Mouse (Mus musculus): ENCODE results near the gene Hsd17b13. TPM values are rescaled to one million over a fixed set of nuclear protein-coding genes. Genes with fewer than 3 reads are reported as not detected.

The Hsd17b13 gene
- polyA plus RNA-seq, 1 experiment from 2014 or later = 0.45 TPM

- H3K9me3 ChIP-seq (replicated peaks) = no peaks in the 10 kb centered on the region
- ATAC-seq (ENCODE audit: insufficient number of reproducible peaks, low FRiP score, low TSS enrichment, low read depth) = no peak
- H3K4me3 ChIP-seq (replicated peaks) = no peak overlapping the region
- no peaks in the 10 kb centered on the region for H3K4me1 ChIP-seq
- 83% methylated on average over 6 of the region's 6 CpGs for WGBS
- H3K36me3 ChIP-seq = no peaks in the 10 kb centered on the region
- no peaks in the 10 kb centered on the region for H3K27me3 ChIP-seq
- no peak overlapping the region for H3K27ac ChIP-seq (replicated peaks)
- no peak overlapping the region for H3K9ac ChIP-seq
- H3K4me2 ChIP-seq (replicated peaks) = no peak overlapping the region
These were observed 54.1 kb downstream of the Hsd17b13 start for GRCm38 (mm10) chr5:103923101-103923500.

- Histone ChIP-seq H3K9ac (no peak overlapping the region), H3K9me3 (replicated peaks) (no peaks in the 10 kb centered on the region), H3K4me2 (replicated peaks) (no peak overlapping the region), H3K27me3 (no peaks in the 10 kb centered on the region), H3K36me3 (no peaks in the 10 kb centered on the region), H3K4me1 (no peaks in the 10 kb centered on the region), H3K4me3 (replicated peaks) (no peak overlapping the region), H3K27ac (replicated peaks) (no peak overlapping the region)
- ATAC-seq (ENCODE audit: insufficient number of reproducible peaks, low FRiP score, low TSS enrichment, low read depth) = no peak
- 61% methylated on average over 5 of the region's 5 CpGs for WGBS
These were observed 54.8 kb downstream of the Hsd17b13 start for GRCm38 (mm10) chr5:103922436-103922835.

GRCm38 (mm10) chr5:103919497-103919896 is 57.7 kb downstream of the Hsd17b13 start:
- H3K36me3 ChIP-seq = no peaks in the 10 kb centered on the region
- H3K4me3 ChIP-seq (replicated peaks) = no peak overlapping the region
- no peak overlapping the region for H3K9ac ChIP-seq
- 81% methylated on average over 4 of the region's 4 CpGs for WGBS
- H3K4me2 ChIP-seq (replicated peaks) = no peak overlapping the region
- no peak overlapping the region for H3K27ac ChIP-seq (replicated peaks)
- no peaks in the 10 kb centered on the region for H3K27me3 ChIP-seq
- no peak for ATAC-seq (ENCODE audit: insufficient number of reproducible peaks, low FRiP score, low TSS enrichment, low read depth)
- H3K9me3 ChIP-seq (replicated peaks) = no peaks in the 10 kb centered on the region
- H3K4me1 ChIP-seq = no peaks in the 10 kb centered on the region

- WGBS = 56% methylated on average over 3 of the region's 3 CpGs
- Histone ChIP-seq H3K9me3 (replicated peaks) (no peaks in the 10 kb centered on the region), H3K4me2 (replicated peaks) (no peak overlapping the region), H3K27ac (replicated peaks) (no peak overlapping the region), H3K36me3 (no peaks in the 10 kb centered on the region), H3K4me1 (no peaks in the 10 kb centered on the region), H3K4me3 (replicated peaks) (no peak overlapping the region), H3K9ac (no peak overlapping the region), H3K27me3 (no peaks in the 10 kb centered on the region)
- no peak for ATAC-seq (ENCODE audit: insufficient number of reproducible peaks, low FRiP score, low TSS enrichment, low read depth)
These were observed 59.0 kb downstream of the Hsd17b13 start for GRCm38 (mm10) chr5:103918233-103918632.

GRCm38 (mm10) chr5:103917357-103917895 is 59.8 kb downstream of the Hsd17b13 start:
- no peak overlapping the region for H3K4me3 ChIP-seq (replicated peaks)
- 42% methylated on average over 8 of the region's 8 CpGs for WGBS

GRCm38 (mm10) chr5:103916595-103917356 is 60.4 kb downstream of the Hsd17b13 start:
- no peaks in the 10 kb centered on the region for H3K4me1 ChIP-seq
- no peak overlapping the region for H3K4me3 ChIP-seq (replicated peaks)
- H3K4me2 ChIP-seq (replicated peaks) = no peak overlapping the region
- no peaks in the 10 kb centered on the region for H3K36me3 ChIP-seq
- H3K27me3 ChIP-seq = no peaks in the 10 kb centered on the region
- no peaks in the 10 kb centered on the region for H3K9me3 ChIP-seq (replicated peaks)
- H3K27ac ChIP-seq (replicated peaks) = no peak overlapping the region
- WGBS = 34% methylated on average over 12 of the region's 12 CpGs
- no peak for ATAC-seq (ENCODE audit: insufficient number of reproducible peaks, low FRiP score, low TSS enrichment, low read depth)
- no peak overlapping the region for H3K9ac ChIP-seq

More at GRCm38 (mm10) chr5:103917357-103917895, 59.8 kb downstream of the Hsd17b13 start:
- Histone ChIP-seq H3K9me3 (replicated peaks) (no peaks in the 10 kb centered on the region), H3K4me1 (no peaks in the 10 kb centered on the region), H3K27me3 (no peaks in the 10 kb centered on the region), H3K4me2 (replicated peaks) (no peak overlapping the region), H3K36me3 (no peaks in the 10 kb centered on the region), H3K9ac (no peak overlapping the region), H3K27ac (replicated peaks) (no peak overlapping the region)
- no peak for ATAC-seq (ENCODE audit: insufficient number of reproducible peaks, low FRiP score, low TSS enrichment, low read depth)

- Histone ChIP-seq H3K9ac (no peak overlapping the region), H3K4me1 (peaks cover 8% of the 10 kb centered on the region; the same call in 1 of the 2 replicates), H3K9me3 (replicated peaks) (no peaks in the 10 kb centered on the region), H3K4me2 (replicated peaks) (no peak overlapping the region), H3K4me3 (replicated peaks) (no peak overlapping the region), H3K27me3 (no peaks in the 10 kb centered on the region), H3K27ac (replicated peaks) (no peak overlapping the region), H3K36me3 (no peaks in the 10 kb centered on the region)
- no peak for ATAC-seq (ENCODE audit: insufficient number of reproducible peaks, low FRiP score, low TSS enrichment, low read depth)
- 65% methylated on average over 11 of the region's 11 CpGs for whole genome bisulfite sequencing
These were observed 62.6 kb downstream of the Hsd17b13 start for GRCm38 (mm10) chr5:103914335-103915226.

GRCm38 (mm10) chr5:103913150-103913549 is 64.1 kb downstream of the Hsd17b13 start:
- ATAC-seq (ENCODE audit: insufficient number of reproducible peaks, low FRiP score, low TSS enrichment, low read depth) = no peak
- Histone ChIP-seq H3K4me3 (replicated peaks) (no peak overlapping the region), H3K27ac (replicated peaks) (no peak overlapping the region), H3K4me1 (peaks cover 8% of the 10 kb centered on the region; the same call in 1 of the 2 replicates), H3K36me3 (no peaks in the 10 kb centered on the region), H3K27me3 (no peaks in the 10 kb centered on the region), H3K4me2 (replicated peaks) (no peak overlapping the region), H3K9ac (no peak overlapping the region), H3K9me3 (replicated peaks) (no peaks in the 10 kb centered on the region)
- WGBS = 64% methylated on average over 4 of the region's 4 CpGs

GRCm38 (mm10) chr5:103911555-103911954 is 65.7 kb downstream of the Hsd17b13 start:
- no peak for ATAC-seq (ENCODE audit: insufficient number of reproducible peaks, low FRiP score, low TSS enrichment, low read depth)
- peaks cover 8% of the 10 kb centered on the region; the same call in 1 of the 2 replicates for H3K4me1 ChIP-seq
- H3K4me2 ChIP-seq (replicated peaks) = peak overlapping the region; percentile 72
- H3K4me3 ChIP-seq (replicated peaks) = peak overlapping the region; percentile 87; the same call in 1 of the 2 replicates
- H3K27me3 ChIP-seq = no peaks in the 10 kb centered on the region
- no peaks in the 10 kb centered on the region for H3K36me3 ChIP-seq
- no peak overlapping the region for H3K27ac ChIP-seq (replicated peaks)
- no peaks in the 10 kb centered on the region for H3K9me3 ChIP-seq (replicated peaks)
- WGBS = 75% methylated on average over 5 of the region's 5 CpGs
- H3K9ac ChIP-seq = no peak overlapping the region

- Histone ChIP-seq H3K4me2 (replicated peaks) (peak within 1 kb of the TSS; percentile 72), H3K9ac (peak within 1 kb of the TSS; percentile 74), H3K9me3 (replicated peaks) (no peaks in the 10 kb centered on the region), H3K4me1 (peaks cover 8% of the 10 kb centered on the region; the same call in 1 of the 2 replicates), H3K27me3 (no peaks in the 10 kb centered on the region), H3K27ac (replicated peaks) (no peak within 1 kb of the TSS; the same call in 1 of the 2 replicates), H3K36me3 (no peaks in the 10 kb centered on the region), H3K4me3 (replicated peaks) (peak within 1 kb of the TSS; percentile 87)
- ATAC-seq (ENCODE audit: insufficient number of reproducible peaks, low FRiP score, low TSS enrichment, low read depth) = peak; percentile 95
- under 1% methylated on average over 83 of the region's 86 CpGs for whole genome bisulfite sequencing
These were observed 66.3 kb downstream of the Hsd17b13 start, which contains the start of gene Klhl8 for GRCm38 (mm10) chr5:103910748-103911409. TSS of gene Klhl8 (minus strand) at chr5:103911259.

Data from embryonic facial prominence, embryonic 15.5 days (tissue).